Comparison of ENCODE assay signal across 8 mouse cellular contexts in genomic region chr2:30123729-30124471, GRCm38 (mm10). TPM values are rescaled to one million over a fixed set of nuclear protein-coding genes. Genes with fewer than 3 reads are reported as not detected.
A peak's percentile ranks its signal among the peaks of the same experiment; 100 is the strongest.
DNase-seq lines count a peak whose midpoint lies in the region; ATAC-seq lines count a peak whose summit lies in the region.

No protein-coding gene starts in this region.

- 0 out of 2 replicates have a peak, but pooled peaks cover 7% of the 10 kb centered on the region for H3K36me3 ChIP-seq in kidney, embryonic 14.5 days (ENCODE audit: control insufficient read depth, insufficient read depth, low read length)
- no peaks in the 10 kb centered on the region for H3K36me3 ChIP-seq in embryonic facial prominence, embryonic 11.5 days (replicated peaks; ENCODE audit: control insufficient read depth, insufficient read depth, low read depth, low read length)
- H3K36me3 ChIP-seq in hindbrain, embryonic 15.5 days, result no peaks in the 10 kb centered on the region
- H3K36me3 ChIP-seq in midbrain, embryonic 11.5 days (ENCODE audit: control insufficient read depth, insufficient read depth, low read length), result no peaks in the 10 kb centered on the region

- peaks cover 7% of the 10 kb centered on the region; the same call in 1 of the 2 replicates for H3K4me1 ChIP-seq in kidney, embryonic 14.5 days (ENCODE audit: control insufficient read depth, insufficient read depth, low read length)
- H3K4me1 ChIP-seq in embryonic facial prominence, embryonic 11.5 days (ENCODE audit: control insufficient read depth, insufficient read depth, low read length), result no peaks in the 10 kb centered on the region
- peaks cover 42% of the 10 kb centered on the region for H3K4me1 ChIP-seq in hindbrain, embryonic 15.5 days (replicated peaks)
- H3K4me1 ChIP-seq in midbrain, embryonic 11.5 days (ENCODE audit: control insufficient read depth, insufficient read depth, low read length), result peaks cover 18% of the 10 kb centered on the region

- H3K27ac ChIP-seq in kidney, embryonic 14.5 days (ENCODE audit: low read depth, low read length), result peak overlapping the region; percentile 83
- 0 out of 2 replicates have a peak overlapping the region, but pooled peaks have one; percentile 39 for H3K27ac ChIP-seq in embryonic facial prominence, embryonic 11.5 days (replicated peaks; ENCODE audit: low read depth, low read length)
- peak overlapping the region; percentile 96 for H3K27ac ChIP-seq in hindbrain, embryonic 15.5 days (replicated peaks)
- H3K27ac ChIP-seq in midbrain, embryonic 11.5 days (ENCODE audit: low read depth, low read length), result peak overlapping the region; percentile 64

- H3K27me3 ChIP-seq in kidney, embryonic 14.5 days (ENCODE audit: control insufficient read depth, insufficient read depth, low read length), result no peaks in the 10 kb centered on the region
- H3K27me3 ChIP-seq in embryonic facial prominence, embryonic 11.5 days (ENCODE audit: control insufficient read depth, insufficient read depth, low read length), result no peaks in the 10 kb centered on the region
- H3K27me3 ChIP-seq in hindbrain, embryonic 15.5 days, result no peaks in the 10 kb centered on the region
- H3K27me3 ChIP-seq in midbrain, embryonic 11.5 days (ENCODE audit: control insufficient read depth, insufficient read depth, low read length), result no peaks in the 10 kb centered on the region

- ATAC-seq in kidney, embryonic 14.5 days (ENCODE audit: low FRiP score, low TSS enrichment), result peak; percentile 81
- peak; percentile 60 for ATAC-seq in embryonic facial prominence, embryonic 11.5 days (replicated peaks; ENCODE audit: insufficient number of reproducible peaks, low FRiP score, low TSS enrichment, low read depth)
- peak; percentile 82 for ATAC-seq in hindbrain, embryonic 15.5 days (ENCODE audit: low FRiP score, low read depth)
- peak; percentile 64; the same call in 1 of the 2 replicates for ATAC-seq in midbrain, embryonic 11.5 days (ENCODE audit: low FRiP score)

- 1% methylated on average over 43 of the region's 44 CpGs for WGBS in kidney, embryonic 14.5 days
- WGBS in embryonic facial prominence, embryonic 11.5 days, result 2% methylated on average over 44 of the region's 44 CpGs
- WGBS in hindbrain, embryonic 15.5 days, result 2% methylated on average over 31 of the region's 44 CpGs
- 2% methylated on average over 43 of the region's 44 CpGs for WGBS in midbrain, embryonic 11.5 days

- peak overlapping the region; percentile 86 for H3K9ac ChIP-seq in kidney, embryonic 14.5 days (ENCODE audit: low read depth, low read length)
- peak overlapping the region; percentile 83 for H3K9ac ChIP-seq in embryonic facial prominence, embryonic 11.5 days (replicated peaks; ENCODE audit: low read length)
- H3K9ac ChIP-seq in hindbrain, embryonic 15.5 days, result peak overlapping the region; percentile 89
- H3K9ac ChIP-seq in midbrain, embryonic 11.5 days (ENCODE audit: low read length), result peak overlapping the region; percentile 74

- H3K9me3 ChIP-seq in kidney, embryonic 14.5 days (ENCODE audit: control insufficient read depth, low read length), result no peaks in the 10 kb centered on the region
- no peaks in the 10 kb centered on the region for H3K9me3 ChIP-seq in embryonic facial prominence, embryonic 11.5 days (replicated peaks; ENCODE audit: control insufficient read depth, low read length)
- H3K9me3 ChIP-seq in hindbrain, embryonic 15.5 days, result no peaks in the 10 kb centered on the region
- no peaks in the 10 kb centered on the region for H3K9me3 ChIP-seq in midbrain, embryonic 11.5 days (ENCODE audit: control insufficient read depth, low read length)

- peak overlapping the region; percentile 83 for H3K4me2 ChIP-seq in kidney, embryonic 14.5 days (replicated peaks; ENCODE audit: low read depth, low read length)
- peak overlapping the region; percentile 79 for H3K4me2 ChIP-seq in embryonic facial prominence, embryonic 11.5 days (ENCODE audit: low read depth, low read length)
- peak overlapping the region; percentile 85 for H3K4me2 ChIP-seq in hindbrain, embryonic 15.5 days
- H3K4me2 ChIP-seq in midbrain, embryonic 11.5 days, result peak overlapping the region; percentile 91

- DNase-seq in kidney, adult 11 months, result no peak
- peak; percentile 35 for DNase-seq in ES-CJ7 (ENCODE audit: low read depth, low spot score)
- no peak for DNase-seq in embryonic facial prominence, embryonic 11.5 days (ENCODE audit: low spot score)
- no peak for DNase-seq in midbrain, embryonic 11.5 days (ENCODE audit: low spot score, missing footprints)
- no peak for DNase-seq in yolk sac, embryonic 10.5 days (ENCODE audit: low spot score)
- DNase-seq in ovary, postnatal 10 days (ENCODE audit: low spot score), result no peak

- H3K4me3 ChIP-seq in kidney, embryonic 14.5 days (ENCODE audit: low read length), result peak overlapping the region; percentile 91
- H3K4me3 ChIP-seq in embryonic facial prominence, embryonic 11.5 days (ENCODE audit: low read depth, low read length), result peak overlapping the region; percentile 82
- peak overlapping the region; percentile 63 for H3K4me3 ChIP-seq in hindbrain, embryonic 15.5 days
- peak overlapping the region; percentile 64 for H3K4me3 ChIP-seq in midbrain, embryonic 11.5 days (ENCODE audit: low read depth, low read length)

RNA-seq across cellular contexts. Expression of gene Zer1, which starts 0.5 kb away (rescaled TPM):
- polyA plus RNA-seq in kidney, embryonic 14.5 days (2014; fragmentation: Nextera tagmentation; extraction: Ambion mirVana), result 9.4 and 11.9 TPM in 2 replicates
- polyA plus RNA-seq in embryonic facial prominence, embryonic 11.5 days (2014; fragmentation: Nextera tagmentation; extraction: Ambion mirVana), result 5.2 and 5.3 TPM in 2 replicates
- 13.7 and 13.9 TPM in 2 replicates for polyA plus RNA-seq in hindbrain, embryonic 15.5 days (2015; fragmentation: Nextera tagmentation; extraction: Ambion mirVana)
- 5.1 and 6.0 TPM in 2 replicates for polyA plus RNA-seq in midbrain, embryonic 11.5 days (2014; fragmentation: Nextera tagmentation; extraction: Ambion mirVana)

RNA-seq across cellular contexts. Expression of gene Tbc1d13, which starts 9.6 kb away (rescaled TPM):
- 11.1 and 15.3 TPM in 2 replicates for polyA plus RNA-seq in kidney, embryonic 14.5 days (2014; fragmentation: Nextera tagmentation; extraction: Ambion mirVana)
- polyA plus RNA-seq in embryonic facial prominence, embryonic 11.5 days (2014; fragmentation: Nextera tagmentation; extraction: Ambion mirVana), result 11.0 and 14.1 TPM in 2 replicates
- polyA plus RNA-seq in hindbrain, embryonic 15.5 days (2015; fragmentation: Nextera tagmentation; extraction: Ambion mirVana), result 12.4 and 12.5 TPM in 2 replicates
- 12.1 and 13.3 TPM in 2 replicates for polyA plus RNA-seq in midbrain, embryonic 11.5 days (2014; fragmentation: Nextera tagmentation; extraction: Ambion mirVana)

RNA-seq across cellular contexts. Expression of gene Zdhhc12, which starts 30.5 kb away (rescaled TPM):
- polyA plus RNA-seq in kidney, embryonic 14.5 days (2014; fragmentation: Nextera tagmentation; extraction: Ambion mirVana), result 36.3 and 40.9 TPM in 2 replicates
- polyA plus RNA-seq in embryonic facial prominence, embryonic 11.5 days (2014; fragmentation: Nextera tagmentation; extraction: Ambion mirVana), result 30.9 and 31.6 TPM in 2 replicates
- polyA plus RNA-seq in hindbrain, embryonic 15.5 days (2015; fragmentation: Nextera tagmentation; extraction: Ambion mirVana), result 26.3 and 27.7 TPM in 2 replicates
- 28.0 and 30.6 TPM in 2 replicates for polyA plus RNA-seq in midbrain, embryonic 11.5 days (2014; fragmentation: Nextera tagmentation; extraction: Ambion mirVana)

RNA-seq across cellular contexts. Expression of gene Pkn3, which starts 46.4 kb away (rescaled TPM):
- polyA plus RNA-seq in kidney, embryonic 14.5 days (2014; fragmentation: Nextera tagmentation; extraction: Ambion mirVana), result 7.8 and 9.1 TPM in 2 replicates
- polyA plus RNA-seq in embryonic facial prominence, embryonic 11.5 days (2014; fragmentation: Nextera tagmentation; extraction: Ambion mirVana), result 7.8 and 8.8 TPM in 2 replicates
- 2.4 and 2.8 TPM in 2 replicates for polyA plus RNA-seq in hindbrain, embryonic 15.5 days (2015; fragmentation: Nextera tagmentation; extraction: Ambion mirVana)
- 6.4 and 8.4 TPM in 2 replicates for polyA plus RNA-seq in midbrain, embryonic 11.5 days (2014; fragmentation: Nextera tagmentation; extraction: Ambion mirVana)

RNA-seq across cellular contexts. Expression of gene Endog, which starts 47.4 kb away (rescaled TPM):
- polyA plus RNA-seq in kidney, embryonic 14.5 days (2014; fragmentation: Nextera tagmentation; extraction: Ambion mirVana), result 20.3 and 22.1 TPM in 2 replicates
- 14.4 and 16.9 TPM in 2 replicates for polyA plus RNA-seq in embryonic facial prominence, embryonic 11.5 days (2014; fragmentation: Nextera tagmentation; extraction: Ambion mirVana)
- polyA plus RNA-seq in hindbrain, embryonic 15.5 days (2015; fragmentation: Nextera tagmentation; extraction: Ambion mirVana), result 23.7 and 26.1 TPM in 2 replicates
- polyA plus RNA-seq in midbrain, embryonic 11.5 days (2014; fragmentation: Nextera tagmentation; extraction: Ambion mirVana), result 11.6 and 13.7 TPM in 2 replicates

Comparison
In these comparisons a context has a peak if more than half of its experiments do, and no peak if none do; other contexts are left out.
1. H3K27ac ChIP-seq: peak in every context shown above with its lines; median percentile 96 in hindbrain, embryonic 15.5 days; 83 in kidney, embryonic 14.5 days; 64 in midbrain, embryonic 11.5 days; 39 in embryonic facial prominence, embryonic 11.5 days.